Mouse (Mus musculus): ENCODE measurements at regions not wholly inside any gene's neighbourhood (a gene's known extent, or its start where the extent isn't known, plus 50 kb on each side); places are given as distances from the start of the nearest gene placed in this dataset.

DNA sequence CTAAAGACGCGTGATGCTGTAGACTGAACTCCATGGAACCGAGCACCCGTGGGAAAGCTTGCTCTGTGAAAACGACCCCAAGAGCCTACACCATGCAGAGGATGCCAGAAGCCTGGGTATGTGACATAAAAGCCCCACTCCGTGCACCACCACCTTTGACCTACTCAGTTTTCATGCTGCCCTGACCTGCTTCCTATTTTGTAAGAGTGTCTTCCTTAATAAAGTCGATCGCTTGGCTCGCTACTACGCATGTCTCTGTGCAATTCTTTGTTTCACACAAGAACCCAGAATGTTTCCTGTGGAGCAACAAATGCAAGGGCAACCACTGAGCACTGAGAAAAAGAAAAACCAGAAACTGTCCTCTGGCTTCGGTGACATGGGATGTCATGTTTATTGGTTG is 60.5 kb downstream of the Sec61b start:
- no peak for ATAC-seq (ENCODE audit: insufficient number of reproducible peaks, low FRiP score, low TSS enrichment)

DNA sequence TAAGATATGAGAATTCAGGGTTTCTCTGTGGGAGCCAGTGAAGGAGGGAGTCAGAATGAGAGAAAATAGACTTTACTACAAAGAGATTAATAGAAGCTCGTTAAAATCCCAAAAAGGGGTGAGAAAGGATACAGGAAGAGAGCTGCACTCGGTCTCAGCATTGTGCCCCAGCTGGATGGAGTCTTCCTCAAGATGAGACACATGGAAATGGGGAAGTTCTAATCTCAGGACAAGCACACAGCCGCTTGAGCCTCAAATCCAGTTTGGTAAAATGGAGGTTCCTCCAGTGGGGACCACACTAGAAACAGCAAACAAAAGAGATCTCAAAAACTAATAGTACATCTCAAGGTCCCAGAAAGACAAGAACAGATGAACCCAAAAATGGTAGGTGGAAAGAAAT is 93.2 kb downstream of the Sec61b start:
- ATAC-seq (ENCODE audit: insufficient number of reproducible peaks, low FRiP score, low TSS enrichment) = no peak

DNA sequence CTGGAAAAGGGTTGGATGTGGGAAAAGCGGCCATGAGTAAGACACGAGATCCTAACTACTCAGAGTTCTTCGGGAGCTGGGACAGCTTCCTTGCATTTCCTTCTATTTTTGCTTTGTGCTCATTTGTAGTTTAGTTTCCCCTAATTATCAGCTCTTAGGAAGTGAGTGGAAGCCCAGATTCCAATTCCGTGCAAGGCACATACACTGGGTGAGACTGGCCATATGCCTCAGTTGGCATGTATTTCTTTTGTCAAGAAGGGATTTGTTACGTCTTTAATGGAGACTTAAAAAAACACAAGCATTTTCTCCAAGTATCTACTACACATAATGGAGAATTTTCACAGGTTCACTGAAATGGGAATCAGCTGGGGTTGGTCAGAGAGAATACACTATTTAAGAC is 96.4 kb downstream of the Sec61b start:
- no peak for ATAC-seq (ENCODE audit: insufficient number of reproducible peaks, low FRiP score, low TSS enrichment)

DNA sequence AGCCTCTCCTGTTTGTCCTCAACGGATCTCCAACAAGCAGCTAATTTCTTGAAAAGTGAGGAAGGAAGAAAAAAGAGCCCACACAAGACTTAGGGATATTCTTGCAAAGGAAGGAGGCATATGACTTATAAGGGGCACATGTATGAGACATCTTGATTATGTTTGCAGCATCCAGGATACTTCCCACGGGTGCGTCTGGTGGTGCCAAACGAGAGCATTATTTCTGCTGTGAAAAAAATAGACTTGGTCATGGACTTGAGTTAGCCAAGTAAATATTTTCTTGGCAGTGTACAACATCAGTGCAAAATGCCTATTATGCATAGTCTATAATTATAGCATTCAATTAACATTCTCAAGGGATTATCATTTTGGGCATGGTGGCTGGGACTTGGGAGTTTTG is 101.6 kb downstream of the Sec61b start:
- ATAC-seq (ENCODE audit: insufficient number of reproducible peaks, low FRiP score, low TSS enrichment) = no peak

DNA sequence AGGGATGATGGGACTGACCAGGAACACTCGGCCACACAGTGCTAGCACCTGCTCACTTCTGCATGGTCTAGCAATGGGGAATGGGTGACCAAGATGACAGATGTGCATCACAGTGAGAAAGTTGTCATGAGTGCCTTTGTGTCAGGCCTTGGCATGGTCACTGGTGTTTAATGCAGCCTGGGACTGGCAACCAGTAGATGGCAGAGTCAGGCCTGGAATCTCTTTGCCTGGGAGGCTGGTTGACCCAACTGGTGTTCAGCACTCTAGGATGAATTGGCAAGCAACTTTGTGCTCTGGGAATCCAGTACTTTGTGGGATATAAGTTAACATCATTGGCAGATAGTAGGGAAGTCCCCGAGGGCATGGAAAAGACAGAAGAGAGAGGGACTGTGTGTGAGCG is 103.0 kb downstream of the Sec61b start:
- peak; percentile 69 for ATAC-seq (ENCODE audit: insufficient number of reproducible peaks, low FRiP score, low TSS enrichment)

- ATAC-seq (ENCODE audit: insufficient number of reproducible peaks, low FRiP score, low TSS enrichment) = no peak
Measured at GRCm38 (mm10) chr4:47578637-47579036, 104.2 kb downstream of the Sec61b start.

- ATAC-seq (ENCODE audit: insufficient number of reproducible peaks, low FRiP score, low TSS enrichment) = no peak
Measured at GRCm38 (mm10) chr4:47580556-47580955, 106.1 kb downstream of the Sec61b start.

- peak; percentile 68; the same call in 1 of the 2 replicates for ATAC-seq (ENCODE audit: insufficient number of reproducible peaks, low FRiP score, low TSS enrichment)
Measured at GRCm38 (mm10) chr4:47587256-47587655, 112.8 kb downstream of the Sec61b start.

DNA sequence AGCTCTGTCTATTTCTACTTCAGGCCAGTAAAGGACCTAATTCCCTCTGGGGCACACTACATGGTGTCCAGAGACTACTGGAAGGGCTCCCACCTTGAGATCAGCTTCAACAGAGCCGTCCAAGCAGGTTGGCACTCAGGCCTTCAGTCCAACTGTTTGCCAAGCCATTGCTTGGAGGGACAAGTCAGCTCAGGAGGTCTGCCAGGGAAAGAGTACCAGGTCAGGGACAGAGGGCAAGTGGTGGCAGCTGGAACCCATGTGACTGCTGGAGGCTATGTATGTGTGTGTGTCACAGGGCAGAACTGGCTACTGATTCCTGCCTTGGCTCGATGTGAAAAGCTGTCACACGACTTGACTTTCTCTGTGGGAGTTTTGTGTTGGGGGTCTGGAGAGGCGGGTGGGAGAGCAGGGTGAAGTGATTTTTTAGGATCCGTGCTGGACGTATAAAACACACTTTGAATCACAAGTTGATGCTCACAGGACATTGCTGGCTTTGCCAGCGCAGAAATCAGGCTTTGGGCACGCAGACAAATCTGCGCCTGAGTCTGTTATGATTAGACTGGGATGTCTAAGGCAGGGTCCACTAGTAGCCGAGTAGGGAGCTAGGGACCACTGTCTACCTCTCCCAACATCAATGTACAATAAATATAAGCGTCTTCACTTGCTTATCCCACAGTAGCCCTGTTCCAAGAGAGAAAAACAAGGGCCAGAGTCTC is 118.0 kb downstream of the Sec61b start:
- no peak for ATAC-seq (ENCODE audit: insufficient number of reproducible peaks, low FRiP score, low TSS enrichment)

GRCm38 (mm10) chr4:47593155-47593554 is 118.7 kb downstream of the Sec61b start:
- ATAC-seq (ENCODE audit: insufficient number of reproducible peaks, low FRiP score, low TSS enrichment) = no peak

DNA sequence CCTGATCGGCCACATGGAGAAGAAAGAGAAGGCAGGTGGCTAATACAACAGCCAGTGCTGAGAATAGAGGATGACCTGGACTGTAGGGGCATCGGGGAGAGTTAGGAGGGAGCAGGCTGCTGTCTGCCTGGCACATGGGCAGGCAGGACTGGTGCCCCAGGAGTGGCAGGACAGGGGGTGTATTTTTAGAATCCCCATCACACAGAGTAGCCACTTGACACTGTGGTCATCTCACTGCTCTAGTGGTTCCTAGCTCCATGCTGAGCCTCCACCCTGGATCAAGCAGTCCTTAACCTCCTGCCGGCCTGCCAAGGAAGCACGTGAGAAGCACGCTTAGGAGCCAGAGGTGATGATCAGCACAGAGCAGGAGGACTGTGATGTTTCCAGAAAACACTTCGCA is 119.7 kb downstream of the Sec61b start:
- ATAC-seq (ENCODE audit: insufficient number of reproducible peaks, low FRiP score, low TSS enrichment) = no peak

- ATAC-seq (ENCODE audit: insufficient number of reproducible peaks, low FRiP score, low TSS enrichment) = peak; percentile 64
Measured at GRCm38 (mm10) chr4:47595841-47596240, 121.4 kb downstream of the Sec61b start.

DNA sequence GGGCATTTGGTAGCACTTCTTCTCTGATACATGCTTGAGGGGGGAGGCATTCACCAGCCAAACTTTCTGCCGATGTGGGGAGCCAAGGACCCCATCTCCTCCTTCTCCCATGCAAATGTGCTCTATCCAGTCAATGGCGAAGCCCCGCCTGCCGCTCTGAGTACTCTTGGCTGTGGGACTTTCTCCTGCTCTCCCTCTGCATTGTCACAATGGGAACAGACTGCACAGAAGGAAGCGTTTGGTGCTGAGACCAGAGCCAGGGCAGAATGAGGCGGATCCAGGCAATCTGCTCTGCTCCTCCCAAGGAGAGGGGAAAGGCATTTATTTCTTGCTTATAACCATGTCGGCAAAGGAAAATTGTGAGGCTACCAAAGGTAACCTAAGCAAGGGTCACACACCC is 123.1 kb downstream of the Sec61b start:
- ATAC-seq (ENCODE audit: insufficient number of reproducible peaks, low FRiP score, low TSS enrichment) = peak; percentile 71

- no peak for ATAC-seq (ENCODE audit: insufficient number of reproducible peaks, low FRiP score, low TSS enrichment)
Measured at GRCm38 (mm10) chr4:47598216-47598615, 123.8 kb downstream of the Sec61b start.

GRCm38 (mm10) chr4:47601301-47602070 is 127.0 kb downstream of the Sec61b start:
- ATAC-seq (ENCODE audit: insufficient number of reproducible peaks, low FRiP score, low TSS enrichment) = no peak

- 0 out of 2 replicates have a peak, but pooled peaks have one; percentile 18 for ATAC-seq (ENCODE audit: insufficient number of reproducible peaks, low FRiP score, low TSS enrichment)
Measured at GRCm38 (mm10) chr4:47603378-47603777, 128.9 kb downstream of the Sec61b start.

DNA sequence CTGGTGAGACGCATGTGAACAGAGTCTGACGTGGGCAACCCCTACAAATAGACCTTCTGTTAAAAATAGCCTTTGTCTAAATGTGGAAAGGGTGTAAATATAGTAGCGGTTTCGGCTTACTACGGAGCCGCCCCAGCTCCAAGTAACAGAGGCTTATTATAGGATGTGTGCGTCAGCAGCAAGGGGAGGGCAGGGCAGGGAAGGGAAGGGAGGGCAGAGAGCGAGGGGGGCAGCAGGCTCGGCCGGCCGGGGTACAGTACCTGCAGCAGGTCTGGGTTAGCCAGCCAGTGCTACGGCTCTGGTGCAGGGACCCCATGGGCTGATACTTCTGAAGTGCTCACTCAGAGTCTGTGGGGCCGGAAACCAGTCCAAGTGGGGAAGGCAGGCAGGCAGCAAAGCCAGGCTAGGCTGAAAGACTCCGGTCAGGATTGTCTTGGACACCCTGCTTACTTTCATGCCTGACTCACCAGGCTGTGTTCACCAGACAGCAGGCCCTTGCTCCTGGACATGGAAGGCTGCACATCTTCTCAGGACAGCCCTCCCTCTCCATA is 129.5 kb downstream of the Sec61b start:
- peak; percentile 45 for ATAC-seq (ENCODE audit: insufficient number of reproducible peaks, low FRiP score, low TSS enrichment)

- no peak for ATAC-seq (ENCODE audit: insufficient number of reproducible peaks, low FRiP score, low TSS enrichment)
Measured at GRCm38 (mm10) chr4:47605676-47606075, 131.2 kb downstream of the Sec61b start.

GRCm38 (mm10) chr4:47608673-47609072 is 134.2 kb downstream of the Sec61b start:
- ATAC-seq (ENCODE audit: insufficient number of reproducible peaks, low FRiP score, low TSS enrichment) = peak; percentile 67

DNA sequence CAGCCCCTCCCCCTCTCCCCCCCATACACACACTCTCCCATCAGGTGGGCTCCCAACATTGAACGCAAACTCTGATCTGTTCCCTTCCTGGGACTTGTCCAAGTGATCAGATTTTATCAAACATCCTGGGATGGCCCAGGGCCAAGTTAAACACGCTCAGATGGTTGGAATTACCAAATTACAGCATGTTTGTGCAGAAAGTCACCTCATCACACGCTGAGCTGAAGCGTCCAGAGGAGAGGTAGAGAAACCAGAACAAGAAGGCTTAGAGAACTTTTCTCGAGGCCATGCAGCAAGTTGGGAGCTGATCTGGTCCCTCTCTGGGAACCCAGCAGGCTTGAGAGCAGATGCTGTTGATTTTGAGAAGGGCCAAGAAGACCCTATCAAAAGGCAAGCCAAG is 136.5 kb downstream of the Sec61b start:
- no peak for ATAC-seq (ENCODE audit: insufficient number of reproducible peaks, low FRiP score, low TSS enrichment)

- ATAC-seq (ENCODE audit: insufficient number of reproducible peaks, low FRiP score, low TSS enrichment) = no peak
Measured at GRCm38 (mm10) chr4:47616525-47616924, 142.1 kb downstream of the Sec61b start.

Data from cerebellum, adult (tissue).